Mouse (Mus musculus) c-Kit-positive CD71-positive TER-119-negative erythroid progenitor cells, embryonic 14.5 days (primary cell): ENCODE measurements around the gene Abhd12b.
"Not testable (repeated sequence)": the region's sequence is repeated elsewhere in the genome, so short reads cannot be mapped to it uniquely, and the experiment has no call there.

ENCODE experiments used
- DNase-seq: peaks from one replicate; pipeline ENCODE4 v3.0.0-alpha.2; 2013; ENCODE audit warnings: low read depth

Abhd12b gene

DNA sequence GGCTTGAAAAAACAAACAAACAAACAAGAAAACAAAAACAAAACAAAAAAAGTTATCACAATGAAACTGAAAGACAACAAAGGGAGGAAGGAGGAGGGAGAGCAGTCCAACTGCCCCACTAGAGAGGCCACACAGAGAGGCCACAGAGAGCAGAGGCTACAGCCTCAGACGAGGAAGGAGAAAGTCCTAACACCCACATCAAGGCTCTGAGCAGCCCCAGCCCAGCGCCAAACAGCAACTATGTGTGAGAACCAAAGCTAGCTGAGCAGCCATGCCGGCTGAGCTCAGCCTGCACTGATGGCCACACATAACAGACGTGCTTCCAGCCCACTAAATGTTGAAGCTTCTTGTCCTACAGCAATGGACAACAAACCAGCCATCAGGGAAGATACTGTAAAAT, 14.1 kb upstream of the Abhd12b start:
- no peak for DNase-seq

DNA sequence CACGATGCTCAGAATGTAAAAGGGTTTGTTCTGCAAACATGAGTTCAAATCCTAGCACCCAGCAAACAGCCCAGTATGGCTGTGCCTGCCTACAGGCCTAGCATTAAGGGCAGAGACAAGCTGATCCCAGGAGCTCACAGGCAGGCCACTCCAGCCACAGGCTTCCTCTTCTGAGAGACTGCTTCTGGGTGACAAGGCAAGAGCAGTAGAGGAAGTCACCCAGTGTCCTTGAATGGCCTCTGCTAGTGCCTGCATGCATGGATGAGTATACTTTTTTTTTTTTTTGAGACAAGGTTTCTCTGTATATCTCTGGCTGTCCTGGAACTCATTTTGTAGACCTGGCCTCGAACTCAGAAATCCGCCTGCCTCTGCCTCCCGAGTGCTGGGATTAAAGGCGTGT, 13.4 kb upstream of the Abhd12b start:
- no peak for DNase-seq

DNA sequence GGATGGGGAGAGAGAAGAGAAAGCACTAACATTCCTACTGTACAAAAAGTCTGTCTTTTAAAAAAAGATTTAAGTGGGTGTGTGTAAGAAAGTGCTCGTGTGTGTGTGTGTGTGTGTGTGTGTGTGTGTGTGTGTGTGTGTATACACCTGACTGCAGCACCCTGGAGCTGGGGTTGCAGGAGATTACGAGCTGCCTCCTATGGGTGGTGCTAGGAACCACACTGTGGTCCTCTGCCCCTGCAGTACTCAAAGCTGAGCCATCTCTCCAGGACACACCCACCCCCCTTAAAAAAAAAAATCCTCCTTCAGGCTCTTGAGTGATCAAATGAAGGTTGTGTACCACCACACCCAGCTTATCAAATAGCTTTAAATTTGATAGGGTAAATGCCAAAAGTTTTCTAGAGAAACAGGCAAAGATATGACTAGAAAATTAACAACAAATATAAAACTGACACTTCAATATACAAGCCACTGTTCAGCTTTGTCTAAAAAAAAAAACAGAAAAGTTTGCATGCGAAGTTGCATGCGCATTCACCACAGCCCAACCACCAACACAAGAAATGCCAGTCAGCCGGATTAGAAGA, 12.9 kb upstream of the Abhd12b start:
- no peak for DNase-seq

DNA sequence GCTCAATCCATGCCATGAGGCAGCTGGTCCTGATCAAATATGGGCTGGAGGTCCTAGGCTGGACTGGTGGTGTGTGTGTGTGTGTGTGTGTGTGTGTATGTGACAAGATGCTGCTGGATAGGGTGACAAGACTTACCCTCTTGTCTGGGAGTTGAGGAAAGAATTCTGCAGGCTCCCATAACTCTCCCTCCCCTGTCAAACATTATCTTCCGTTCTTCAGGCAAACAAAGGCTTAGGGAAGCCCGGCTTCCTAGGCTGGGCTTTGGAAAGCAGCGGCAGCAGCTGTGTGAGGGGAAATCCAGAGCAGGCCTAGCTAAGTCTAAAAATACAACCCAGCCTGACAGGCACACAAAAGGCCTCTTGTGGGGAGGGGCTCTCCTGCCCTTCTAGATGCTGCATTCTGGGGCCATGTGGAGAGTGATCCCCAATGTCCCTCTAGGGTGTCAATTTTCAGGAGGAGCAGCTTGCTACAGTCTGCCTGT, 9.8 kb upstream of the Abhd12b start:
- DNase-seq, result not testable (repeated sequence)

DNA sequence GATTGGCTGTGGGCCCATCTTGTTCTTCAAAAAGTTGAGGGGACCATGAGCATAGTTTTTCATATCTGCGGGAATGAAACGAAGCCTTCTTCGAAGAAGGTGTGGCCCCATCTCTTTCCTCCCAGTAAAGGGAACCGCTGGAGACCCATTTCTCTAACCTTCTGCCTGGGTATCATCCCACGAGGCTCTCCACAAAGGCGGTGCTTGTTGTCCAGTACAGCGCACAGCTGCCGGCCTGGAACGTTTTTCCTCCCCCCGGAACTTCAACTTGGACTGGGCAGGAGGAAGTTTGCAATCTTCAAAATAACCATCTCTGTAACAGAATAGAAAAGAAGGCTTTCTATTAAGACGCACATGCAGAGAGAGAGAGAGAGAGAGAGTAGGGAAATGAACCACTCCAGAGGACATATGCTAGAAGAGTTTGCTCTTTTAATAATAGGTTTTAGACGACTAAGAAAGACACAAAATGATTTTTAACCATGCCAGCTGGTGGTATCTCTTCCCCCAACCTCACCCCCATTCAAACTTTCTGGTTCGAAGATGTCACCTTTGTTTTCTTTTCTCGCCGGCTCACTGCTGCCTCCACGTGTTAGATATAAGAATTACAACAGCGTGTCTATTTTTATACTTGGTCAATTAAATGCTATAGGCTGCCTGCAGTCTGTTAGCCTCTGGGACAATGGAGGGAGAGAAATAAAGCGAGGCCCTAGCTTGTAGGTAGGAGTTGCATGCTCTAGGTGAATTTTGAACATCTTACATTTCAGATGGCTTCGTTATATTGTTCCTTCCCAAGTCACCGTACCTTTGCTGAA, 9.1 kb upstream of the Abhd12b start:
- DNase-seq, result peak; percentile 58

DNA sequence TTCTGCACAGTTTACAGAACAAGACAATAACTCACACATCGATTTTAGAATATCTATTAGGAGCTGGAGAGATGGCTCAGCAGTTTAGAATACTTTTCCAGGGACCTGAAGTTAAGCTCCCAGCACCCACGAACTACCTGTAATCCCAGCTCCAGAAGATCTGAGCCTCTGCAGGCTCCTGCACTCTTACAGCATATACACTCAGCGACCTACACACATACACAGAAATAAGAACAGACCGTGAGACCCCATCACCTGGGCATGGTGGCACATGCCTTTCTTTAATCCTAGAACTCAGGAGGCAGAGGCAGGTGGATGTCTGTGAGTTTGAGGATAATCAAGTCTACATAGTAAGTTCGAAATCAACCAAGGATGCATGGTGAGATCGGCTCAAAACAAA, 8.4 kb upstream of the Abhd12b start:
- DNase-seq, result no peak

DNA sequence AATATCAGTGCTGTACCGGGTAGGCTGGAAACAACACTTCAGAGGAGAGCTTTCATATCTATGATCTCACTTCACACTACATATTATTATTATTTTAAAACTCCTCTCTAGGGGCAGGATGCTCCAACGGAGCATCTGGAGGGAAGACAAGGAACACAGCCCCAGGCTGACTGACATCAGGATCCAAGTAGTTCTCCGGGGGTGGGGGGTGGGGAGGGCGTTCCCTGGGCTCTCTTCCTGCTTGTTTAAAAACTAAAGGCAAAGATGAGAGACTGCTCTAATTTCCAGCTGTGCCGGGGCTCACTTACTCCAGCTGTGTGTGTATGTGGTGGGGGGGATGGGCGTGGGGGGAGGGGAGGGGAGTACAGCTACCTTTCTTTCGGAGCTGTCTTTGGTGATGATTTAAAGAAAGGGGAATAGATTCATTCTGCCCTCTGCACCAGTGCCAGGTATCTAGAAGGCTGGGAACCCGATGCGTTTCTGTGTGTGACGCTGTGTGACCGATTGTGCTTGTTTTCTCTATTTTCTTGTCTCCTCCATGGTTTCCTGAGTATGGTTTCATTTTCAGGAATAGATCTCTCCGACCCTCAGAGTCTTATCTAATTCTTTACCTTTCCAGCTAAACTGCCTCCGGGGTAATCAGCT, 5.8 kb upstream of the Abhd12b start:
- DNase-seq, result no peak

DNA sequence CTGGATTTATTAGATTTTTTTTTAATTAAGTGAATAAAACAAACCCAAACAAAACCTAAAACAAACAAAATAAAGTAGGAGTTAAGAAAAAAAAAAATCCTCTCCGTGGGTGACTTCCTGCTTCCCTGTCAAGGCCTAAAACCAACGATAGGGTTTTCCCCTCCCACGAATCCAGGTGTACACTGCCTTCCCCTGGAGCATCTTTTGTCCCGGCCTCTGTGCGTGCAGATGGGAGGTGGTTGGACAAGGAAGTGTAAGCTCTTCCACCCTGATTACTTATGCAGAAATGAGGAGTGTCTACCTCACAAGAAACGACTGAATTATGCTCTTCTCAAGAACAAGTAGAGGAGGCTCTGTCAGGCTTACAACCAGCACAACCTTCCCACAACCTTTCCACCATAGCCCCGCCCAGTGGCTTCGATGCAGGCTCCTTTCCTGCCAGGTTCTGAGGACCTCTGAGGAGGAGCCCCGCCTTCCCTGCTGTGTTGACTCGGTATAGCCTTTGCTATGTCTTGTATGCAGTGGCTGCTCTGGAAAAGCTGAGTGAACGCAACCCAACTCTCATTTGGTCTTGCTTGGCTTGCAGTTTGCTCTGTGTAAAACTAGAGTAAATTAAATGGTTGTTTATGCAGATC, 5.2 kb upstream of the Abhd12b start:
- no peak for DNase-seq

DNA sequence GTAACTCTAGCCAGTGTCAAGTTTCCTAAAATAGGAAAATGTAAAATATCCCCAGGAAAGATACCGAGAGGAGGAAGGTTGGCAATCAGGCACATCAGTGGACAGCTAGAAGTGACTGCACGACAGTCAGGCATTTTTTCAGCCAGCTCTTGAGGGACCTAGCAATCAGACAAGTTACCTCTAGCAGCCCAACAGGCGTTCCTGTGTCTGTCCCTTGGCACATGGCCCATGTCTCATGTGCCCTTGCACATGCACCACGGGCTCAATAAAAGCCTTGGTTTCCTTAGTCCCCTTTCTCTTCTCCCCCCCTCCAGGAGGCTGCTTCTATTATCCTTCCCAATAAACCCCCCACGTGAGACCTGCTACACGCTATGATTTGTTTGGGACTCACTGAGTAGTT, 2.3 kb downstream of the Abhd12b start:
- DNase-seq, result no peak

DNA sequence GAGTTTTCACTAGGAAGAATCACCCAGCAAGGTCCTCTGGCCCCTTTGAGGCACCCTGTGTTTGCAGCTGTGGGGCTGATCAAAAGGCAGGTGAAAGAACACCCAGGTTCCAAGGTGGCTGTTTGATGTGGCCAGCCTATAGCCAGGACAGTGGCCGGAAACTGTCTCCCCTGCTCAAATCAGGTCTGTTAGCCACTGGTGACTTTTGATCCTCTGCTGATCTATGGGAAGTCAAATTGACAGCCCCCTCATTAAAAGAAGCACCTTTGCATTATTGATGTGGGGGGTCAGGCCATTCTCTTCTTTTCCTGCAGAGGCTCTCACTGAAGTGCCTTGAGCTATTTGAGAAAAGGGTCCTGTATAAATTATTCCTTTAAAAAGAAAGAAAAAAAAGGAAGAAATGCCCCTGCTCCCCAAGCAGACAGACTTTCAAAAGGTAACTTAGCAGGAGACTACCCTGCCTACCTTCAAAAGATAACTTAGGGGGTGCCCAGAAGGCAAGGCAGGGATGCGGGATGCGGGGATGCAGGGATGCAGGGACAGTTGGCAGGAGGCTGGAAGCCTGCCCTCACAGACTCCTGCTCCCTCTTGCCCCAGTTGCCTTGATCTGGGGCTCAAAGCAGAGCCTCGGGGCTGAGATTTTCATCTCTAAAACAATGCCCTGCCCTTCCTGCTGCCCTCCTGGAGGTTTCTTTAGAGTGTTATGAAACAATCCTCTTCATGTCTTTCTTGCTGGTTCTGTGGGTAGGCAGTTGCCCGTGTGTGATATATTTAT, 3.5 kb downstream of the Abhd12b start:
- DNase-seq, result no peak

DNA sequence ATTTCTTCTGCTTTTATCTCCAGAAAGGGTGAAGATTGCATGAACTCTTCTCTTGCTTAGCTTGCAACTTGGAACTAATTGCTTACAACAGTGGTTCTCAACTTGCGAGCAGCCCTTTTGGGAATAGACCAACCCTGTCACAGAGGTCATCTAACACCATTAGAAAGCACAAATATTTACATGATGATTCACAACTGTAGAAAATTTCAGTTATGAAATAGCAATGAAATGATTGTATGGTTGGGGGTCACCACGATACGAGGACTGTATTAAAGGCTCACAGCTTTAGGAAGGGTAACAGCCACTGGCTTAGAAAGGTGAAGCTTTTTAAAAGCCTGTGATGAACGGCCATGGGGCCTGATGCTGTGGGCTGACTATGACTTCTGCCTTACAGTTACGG, 7.1 kb downstream of the Abhd12b start:
- no peak for DNase-seq

DNA sequence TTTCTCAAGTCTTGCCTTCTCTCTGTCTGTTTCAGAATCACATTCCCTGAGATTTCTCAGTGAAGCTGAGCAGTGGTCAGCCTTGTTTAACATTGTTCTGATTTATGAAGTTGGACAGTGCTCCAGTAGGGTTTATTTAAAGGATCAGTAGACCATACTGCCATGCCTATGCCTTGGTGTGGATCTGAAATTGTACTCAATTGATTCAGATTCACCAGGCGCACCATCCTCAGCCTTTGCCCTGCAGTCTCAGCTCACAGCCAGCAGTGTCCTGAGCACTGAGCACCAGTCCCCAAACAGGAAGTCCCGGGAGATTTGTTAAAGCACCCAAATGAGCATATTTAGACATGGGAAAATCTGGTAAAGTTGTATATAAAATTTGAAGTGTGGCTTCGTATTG, 10.8 kb downstream of the Abhd12b start:
- DNase-seq, result no peak

DNA sequence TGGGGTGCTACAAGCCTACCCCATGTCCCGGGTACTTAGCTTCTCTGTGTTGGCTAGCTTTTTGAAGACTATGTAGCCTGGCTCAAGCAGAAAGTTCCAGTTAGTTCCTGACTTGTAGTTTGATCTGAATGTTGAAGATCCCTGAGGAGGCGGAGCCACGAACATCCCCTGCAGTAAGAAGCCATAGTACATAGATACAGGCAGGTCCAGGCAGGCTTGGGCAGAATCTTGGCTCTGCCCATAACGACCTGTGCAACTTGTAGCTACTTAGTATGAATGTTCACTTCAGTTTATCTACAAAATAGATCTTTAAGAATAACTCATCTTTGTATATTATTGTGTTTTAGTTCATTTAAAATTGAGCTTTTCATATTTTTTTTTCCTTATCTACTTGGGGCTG, 14.0 kb downstream of the Abhd12b start:
- DNase-seq, result no peak

DNA sequence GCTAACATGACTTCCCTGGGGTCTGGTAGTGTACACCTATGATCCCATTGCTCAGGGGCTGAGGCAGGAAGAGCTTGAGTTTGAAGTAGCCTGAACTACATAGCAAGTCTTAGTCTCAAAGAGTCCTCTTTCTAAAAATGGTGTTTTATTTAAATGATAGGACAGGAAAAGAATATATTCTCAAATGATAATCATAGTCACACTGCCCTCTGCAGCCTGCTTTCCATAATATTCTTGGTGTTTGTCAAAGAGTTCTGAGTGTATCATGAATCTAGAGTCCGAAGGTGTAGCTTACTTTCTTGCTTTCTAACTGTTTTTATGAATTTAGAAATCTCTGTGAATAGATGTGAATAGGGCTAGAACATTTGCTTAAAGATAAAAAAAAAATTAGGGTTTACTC, 16.0 kb downstream of the Abhd12b start:
- no peak for DNase-seq

DNA sequence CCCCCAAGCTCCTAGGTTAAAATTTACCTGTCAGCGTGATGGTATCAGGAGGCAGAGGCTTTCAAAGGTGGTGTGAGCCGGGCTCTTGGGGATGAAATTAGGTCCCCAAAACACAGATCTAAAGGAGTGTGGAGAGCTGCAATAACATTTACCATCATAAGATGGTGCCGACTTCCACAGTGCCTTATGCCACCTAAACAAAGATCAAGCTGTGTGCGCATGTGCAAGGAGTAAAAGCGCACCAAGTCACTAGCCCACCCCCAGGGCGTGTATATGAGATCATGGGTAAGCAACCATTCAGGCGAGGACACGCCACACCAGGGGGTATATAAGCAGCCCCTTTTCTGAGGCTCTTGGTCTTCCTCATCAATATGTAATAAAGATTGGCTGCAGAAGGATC, 29.6 kb downstream of the Abhd12b start:
- DNase-seq, result not testable (repeated sequence)

DNA sequence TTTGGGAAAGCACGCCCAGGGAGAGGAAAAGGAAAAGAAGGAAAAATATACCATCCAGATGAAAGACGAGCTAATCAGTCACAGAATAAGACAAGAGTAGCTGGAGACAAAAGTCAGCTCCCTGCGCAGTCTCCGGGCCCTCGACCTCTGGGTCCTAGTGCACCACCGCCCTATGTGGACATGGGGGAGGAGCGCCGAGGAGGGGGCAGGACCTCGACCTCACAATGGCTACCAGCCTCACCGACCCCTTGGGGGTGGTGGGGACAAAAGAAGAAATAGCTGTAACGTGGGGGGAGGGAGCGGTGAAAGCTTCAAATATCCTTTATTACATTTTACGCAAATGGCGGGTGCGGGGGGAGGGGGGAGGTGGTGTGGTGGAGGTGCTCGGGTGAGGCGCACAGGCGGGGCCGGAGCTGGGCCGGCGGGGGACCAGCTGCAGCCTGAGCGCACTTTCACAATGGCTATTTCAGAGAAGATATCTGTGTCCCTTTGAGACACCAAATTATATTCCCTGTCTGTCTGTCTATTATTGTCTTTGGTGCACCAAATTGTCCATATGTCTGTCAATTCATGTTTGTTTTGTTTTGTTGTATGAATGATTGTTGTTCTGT, 30.3 kb downstream of the Abhd12b start:
- no peak for DNase-seq

DNA sequence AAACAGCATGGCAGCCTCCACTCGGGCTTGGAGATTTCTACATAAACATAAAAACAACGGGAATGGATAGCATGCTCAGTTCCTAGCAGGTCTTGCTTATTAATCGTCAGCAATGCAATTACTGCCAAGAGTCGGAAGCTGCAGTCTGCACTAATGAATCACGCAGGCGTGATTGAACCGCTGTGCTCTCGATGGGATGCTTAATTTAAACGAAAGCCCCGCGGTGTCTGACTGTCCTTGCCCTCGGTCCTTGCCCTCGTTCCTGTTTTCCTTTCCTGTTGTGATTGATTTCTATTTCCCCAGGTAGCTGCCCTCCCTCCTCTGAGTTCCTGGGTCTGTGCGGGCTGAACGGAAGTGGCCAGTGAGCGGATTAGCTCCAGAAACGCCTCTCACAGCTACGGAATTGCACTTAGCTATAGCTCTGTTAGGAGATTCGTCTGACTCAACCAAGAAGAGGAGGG, 38.4 kb downstream of the Abhd12b start:
- no peak for DNase-seq

DNA sequence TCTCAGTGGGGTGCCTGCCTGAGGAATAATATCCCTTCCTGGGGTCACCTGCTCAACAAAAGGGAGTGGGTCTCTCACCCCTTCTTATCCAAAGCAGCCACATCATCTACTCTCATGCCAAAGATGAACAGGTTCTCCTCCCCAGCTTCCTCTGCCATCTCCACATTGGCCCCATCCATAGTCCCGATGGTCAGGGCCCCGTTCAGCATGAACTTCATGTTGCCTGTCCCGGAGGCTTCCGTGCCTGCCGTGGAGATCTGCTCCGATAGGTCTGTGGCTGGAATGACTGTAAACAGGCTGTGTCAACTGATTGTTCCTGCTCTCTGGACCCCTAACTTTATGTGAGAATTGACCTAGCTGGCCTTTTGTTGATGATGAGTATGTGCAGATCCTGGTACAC, 41.5 kb downstream of the Abhd12b start:
- no peak for DNase-seq

DNA sequence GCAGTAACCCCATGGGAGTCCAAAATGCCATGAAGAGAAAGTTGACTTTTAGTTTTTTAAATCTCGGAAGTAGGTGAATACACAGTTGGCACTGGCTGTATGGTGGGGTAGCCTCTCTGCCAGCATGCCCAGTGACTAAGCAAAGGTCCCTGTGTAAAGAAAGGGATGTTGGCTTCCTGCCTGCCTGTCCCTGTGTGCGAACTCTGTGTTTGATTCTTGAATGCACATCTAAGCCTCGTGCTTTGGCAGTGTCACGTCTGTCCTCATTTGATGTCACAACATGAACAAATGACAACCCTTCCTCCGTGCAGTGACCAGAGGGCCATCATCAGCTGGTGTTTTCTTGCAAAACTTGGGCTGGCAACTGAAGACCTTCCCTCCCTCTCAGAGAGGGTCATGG, 42.4 kb downstream of the Abhd12b start:
- no peak for DNase-seq

DNA sequence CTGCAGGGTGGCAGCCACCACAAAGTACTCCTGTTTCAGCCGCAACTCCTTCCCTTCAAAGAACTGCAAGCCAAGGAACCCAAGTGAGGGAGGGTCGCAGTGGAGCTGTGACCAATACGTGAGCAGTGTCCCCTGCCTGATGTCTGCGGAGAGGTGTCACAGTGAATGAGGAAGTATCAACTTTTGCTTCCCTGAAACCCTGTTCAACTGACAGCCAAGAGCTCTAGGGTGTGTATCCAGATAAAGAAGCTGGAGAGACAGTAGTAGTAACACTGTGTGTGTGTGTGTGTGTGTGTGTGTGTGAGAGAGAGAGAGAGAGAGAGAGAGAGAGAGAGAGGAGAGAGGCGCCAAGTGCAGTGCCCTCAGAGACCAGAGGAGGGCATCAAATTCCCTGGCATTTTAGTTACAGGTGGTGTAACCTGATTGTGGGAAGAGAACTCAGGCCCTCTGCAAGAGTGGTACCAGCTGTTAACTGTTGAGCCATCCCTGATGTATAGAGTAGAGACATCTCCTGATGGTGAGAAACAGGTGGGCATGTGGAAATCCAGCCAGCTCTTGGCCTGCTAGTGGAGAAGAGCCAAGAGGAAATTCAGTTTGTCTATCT, 48.1 kb downstream of the Abhd12b start:
- DNase-seq, result no peak

DNA sequence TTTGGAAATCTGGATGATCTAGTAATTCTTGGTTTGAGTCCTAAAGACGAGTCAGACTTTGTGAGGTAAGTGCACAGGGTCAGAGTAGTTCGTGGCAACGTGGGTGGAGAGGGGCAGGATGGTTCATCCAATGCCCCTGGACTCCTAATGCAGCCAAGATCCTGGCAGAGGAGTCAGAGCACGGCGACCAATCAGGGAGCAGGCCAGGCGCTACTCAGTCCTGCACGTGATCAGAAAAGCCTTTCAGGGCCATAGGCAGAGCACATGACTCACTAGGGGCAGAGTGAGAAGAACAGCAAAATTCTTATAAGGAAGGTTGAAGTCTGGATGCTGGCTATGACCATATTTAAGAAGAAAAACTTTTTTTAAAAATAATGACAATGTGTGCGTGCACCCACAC, 50.5 kb downstream of the Abhd12b start:
- DNase-seq, result no peak
